Mouse (Mus musculus) megakaryocyte-erythroid progenitor cell, adult 5-6 weeks (primary cell): Measurements from ENCODE around the gene Fndc9. TPM values are rescaled to one million over a fixed set of nuclear protein-coding genes. Genes with fewer than 3 reads are reported as not detected.

Source experiments
- ATAC-seq: replicated peaks from 2 replicates; pipeline ENCODE4 v1.8.0; 2016; ENCODE audit warnings: mild to moderate bottlenecking, inconsistent platforms; ENCODE audit not compliant: severe bottlenecking, poor library complexity, low FRiP score, low TSS enrichment
- total RNA-seq, 2 experiments: library from RNA; stranded (forward) in 1 of 2; stranded (reverse) in 1 of 2; fragments of 200-1000, 215-1000 nt in 1 of 2; fragments of >200 nt in 1 of 2; fragmentation: Nextera tagmentation in 1 of 2; gene quantifications; 2 replicates each; pipeline ENCODE4 v1.2.3; 2014 to 2017

Fndc9 gene
- total RNA-seq, 2 experiments from 2014 or later = not detected

- no peak for ATAC-seq
Measured at GRCm38 (mm10) chr11:46269893-46270292, 34.6 kb downstream of the Fndc9 start.

GRCm38 (mm10) chr11:46272058-46272681 lies 36.8 kb downstream of the Fndc9 start:
- ATAC-seq = no peak

GRCm38 (mm10) chr11:46273969-46274368 lies 38.6 kb downstream of the Fndc9 start:
- ATAC-seq = no peak

DNA sequence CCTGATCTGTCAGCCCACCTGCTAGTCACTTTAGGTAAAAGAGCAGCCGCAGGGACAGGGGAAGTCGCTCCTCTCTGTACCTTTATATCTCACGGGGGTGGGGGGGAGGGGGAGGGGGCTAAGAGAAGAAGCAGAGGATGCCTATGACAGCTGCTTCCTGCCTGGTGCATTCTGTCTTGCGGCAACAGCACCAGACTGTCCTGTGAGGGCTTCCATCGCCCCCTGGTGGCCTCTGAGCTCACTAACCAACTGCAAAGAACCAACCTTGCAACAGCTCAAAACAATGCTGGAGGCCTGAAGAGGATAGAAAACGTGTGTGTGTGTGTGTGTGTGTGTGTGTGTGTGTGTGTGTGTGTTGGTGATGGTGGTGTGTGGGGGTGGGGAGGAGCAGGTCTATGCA lies 40.0 kb downstream of the Fndc9 start:
- ATAC-seq = peak; percentile 83

- ATAC-seq = no peak
Measured at GRCm38 (mm10) chr11:46276168-46276567, 40.8 kb downstream of the Fndc9 start.

DNA sequence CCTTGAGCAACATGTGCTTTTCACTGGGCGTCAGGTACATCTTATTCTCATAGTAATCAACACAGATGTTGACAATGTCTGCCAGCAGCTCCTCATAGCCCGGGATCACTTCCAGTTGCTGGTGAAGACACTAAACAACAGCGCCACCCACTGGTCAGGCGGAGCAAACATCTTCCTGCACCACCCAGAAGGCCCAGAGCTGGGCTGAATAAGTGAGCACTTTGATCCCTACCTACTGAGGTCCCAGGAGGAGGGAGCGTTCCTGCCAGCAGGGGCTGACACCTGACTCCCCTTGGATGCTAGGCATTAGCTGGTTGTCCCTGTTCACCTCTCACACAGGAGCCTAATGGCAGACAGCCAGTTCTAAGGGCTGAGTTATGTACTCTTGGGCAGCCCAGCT lies 41.4 kb downstream of the Fndc9 start:
- peak; percentile 70 for ATAC-seq

- no peak for ATAC-seq
Measured at GRCm38 (mm10) chr11:46278140-46278539, 42.8 kb downstream of the Fndc9 start.

- no peak for ATAC-seq
Measured at GRCm38 (mm10) chr11:46278709-46279108, 43.4 kb downstream of the Fndc9 start.

DNA sequence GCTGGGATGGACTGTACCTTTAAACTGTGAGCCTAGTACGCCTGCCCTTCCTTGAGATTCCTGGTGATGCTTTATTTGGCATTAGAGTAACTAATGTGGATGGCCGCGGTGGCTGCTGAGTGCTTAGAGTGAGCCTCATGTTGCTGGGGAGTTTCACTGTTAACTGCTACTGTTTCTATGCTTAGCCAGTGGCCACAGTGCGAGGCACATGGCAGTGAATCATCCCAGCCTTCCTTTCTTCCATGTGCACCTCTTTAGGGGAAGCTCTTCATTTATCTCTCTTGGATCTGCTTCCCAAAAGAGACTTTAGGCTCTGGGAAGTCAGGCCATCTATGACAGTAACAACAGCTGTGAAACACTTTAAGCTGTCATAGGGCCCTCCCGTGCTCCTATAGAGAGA lies 47.3 kb downstream of the Fndc9 start:
- no peak for ATAC-seq

DNA sequence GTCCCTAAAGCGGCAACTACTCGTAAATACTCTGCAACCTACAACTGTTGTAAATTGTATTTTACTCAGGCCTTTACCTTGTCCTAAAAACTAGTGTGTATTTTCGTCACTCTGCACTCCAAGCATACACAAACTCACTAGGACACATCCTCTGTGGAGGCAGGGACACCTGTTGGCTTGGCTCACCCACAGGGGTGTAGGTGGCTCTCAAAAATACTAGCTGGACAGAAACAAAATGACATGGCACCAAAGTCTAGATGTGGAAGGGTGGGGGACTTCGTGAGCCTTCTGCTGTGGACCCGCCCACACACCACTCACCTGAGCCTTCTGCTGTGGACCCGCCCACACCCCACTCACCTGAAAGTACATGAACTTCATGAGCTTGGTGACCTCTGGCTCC lies 48.5 kb downstream of the Fndc9 start:
- ATAC-seq = no peak

DNA sequence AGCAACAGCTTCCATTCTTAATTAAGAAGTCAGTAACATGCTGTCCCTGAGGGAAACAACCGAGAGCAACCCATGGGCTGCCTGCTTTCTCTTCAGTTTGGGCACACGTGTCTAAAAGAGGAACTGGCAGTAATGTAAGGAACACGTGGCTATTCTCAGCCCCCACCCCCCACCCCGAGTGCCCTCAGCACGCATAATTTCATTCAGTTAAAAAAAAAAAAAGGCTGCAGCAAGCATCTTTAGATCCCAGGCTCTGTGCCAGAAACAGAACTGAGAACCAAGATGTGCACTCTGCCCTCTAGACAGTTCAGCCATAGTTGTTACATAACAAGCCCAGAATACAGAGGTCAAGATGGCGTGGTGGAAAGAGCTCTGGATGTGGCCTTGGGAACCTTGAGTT lies 51.5 kb downstream of the Fndc9 start:
- ATAC-seq = peak; percentile 35

- ATAC-seq = no peak
Measured at GRCm38 (mm10) chr11:46288091-46288490, 52.8 kb downstream of the Fndc9 start.

GRCm38 (mm10) chr11:46289022-46289421 lies 53.7 kb downstream of the Fndc9 start:
- ATAC-seq = no peak

Other genes starting within 250 kb of the Fndc9 start
- gene Gm12166, start 183.2 kb upstream of the Fndc9 start, total RNA-seq (2014; fragmentation: Nextera tagmentation) = 8.4 TPM in 1 of 2 replicates, not detected in the other
- gene Gm12166, start 183.2 kb upstream of the Fndc9 start, total RNA-seq (2017) = 7.6 and 8.1 TPM in 2 replicates
- 0.20 and 0.92 TPM in 2 replicates for gene Adam19, start 179.5 kb upstream of the Fndc9 start, total RNA-seq (2014; fragmentation: Nextera tagmentation)
- not detected in 2 replicates for gene Adam19, start 179.5 kb upstream of the Fndc9 start, total RNA-seq (2017)
- not detected in 2 replicates for gene Nipal4, start 69.0 kb upstream of the Fndc9 start, total RNA-seq (2014; fragmentation: Nextera tagmentation)
- not detected in 2 replicates for gene Nipal4, start 69.0 kb upstream of the Fndc9 start, total RNA-seq (2017)
- 56.1 and 57.3 TPM in 2 replicates for gene Cyfip2, start 77.3 kb downstream of the Fndc9 start, total RNA-seq (2014; fragmentation: Nextera tagmentation)
- 28.3 and 36.6 TPM in 2 replicates for gene Cyfip2, start 77.3 kb downstream of the Fndc9 start, total RNA-seq (2017)
- 3.4 and 4.8 TPM in 2 replicates for gene Itk, start 154.0 kb downstream of the Fndc9 start, total RNA-seq (2014; fragmentation: Nextera tagmentation)
- 1.7 and 1.8 TPM in 2 replicates for gene Itk, start 154.0 kb downstream of the Fndc9 start, total RNA-seq (2017)
- gene Fam71b, start 161.0 kb downstream of the Fndc9 start, total RNA-seq (2014; fragmentation: Nextera tagmentation) = not detected in 2 replicates
- not detected in 2 replicates for gene Fam71b, start 161.0 kb downstream of the Fndc9 start, total RNA-seq (2017)
- gene Med7, start 201.4 kb downstream of the Fndc9 start, total RNA-seq (2014; fragmentation: Nextera tagmentation) = 121 and 124 TPM in 2 replicates
- 49.7 and 59.8 TPM in 2 replicates for gene Med7, start 201.4 kb downstream of the Fndc9 start, total RNA-seq (2017)
- 0.54 and 0.63 TPM in 2 replicates for gene Havcr2, start 219.4 kb downstream of the Fndc9 start, total RNA-seq (2014; fragmentation: Nextera tagmentation)
- 0.52 and 1.4 TPM in 2 replicates for gene Havcr2, start 219.4 kb downstream of the Fndc9 start, total RNA-seq (2017)